Mouse (Mus musculus) C2C12 (cell line): ENCODE measurements around the gene Nr1h3. TPM values are rescaled to one million over a fixed set of nuclear protein-coding genes. Genes with fewer than 3 reads are reported as not detected.

Experiments
- H3K27me3 ChIP-seq: one replicate; pipeline ENCODE4 v1.6.1; 2011; ENCODE audit not compliant: control insufficient read depth, insufficient read depth, insufficient read length
- H3K36me3 ChIP-seq: one replicate; pipeline ENCODE4 v1.6.1; 2011; ENCODE audit not compliant: control insufficient read depth, insufficient read depth
- H3K4me3 ChIP-seq: one replicate; pipeline ENCODE4 v1.5.1; 2011; ENCODE audit warnings: mild to moderate bottlenecking, control low read depth; ENCODE audit not compliant: poor library complexity, insufficient read depth, severe bottlenecking
- H3K79me2 ChIP-seq: one replicate; pipeline ENCODE4 v1.6.1; 2011; ENCODE audit not compliant: control insufficient read depth, insufficient read depth
- H3K79me3 ChIP-seq: one replicate; pipeline ENCODE4 v1.6.1; 2011; ENCODE audit warnings: low read depth, control low read depth
- H3ac ChIP-seq: one replicate; pipeline ENCODE3; 2011; ENCODE audit warnings: low read depth; ENCODE audit not compliant: control insufficient read depth, insufficient read length
- CEBPB ChIP-seq: IDR thresholded peaks from one replicate; pipeline ENCODE4 v1.6.1; 2011; ENCODE audit warnings: low read depth, mild to moderate bottlenecking, control low read depth, moderate library complexity
- CTCF ChIP-seq: IDR thresholded peaks from one replicate; pipeline ENCODE4 v1.5.1; 2011; ENCODE audit not compliant: control insufficient read depth, insufficient read depth, insufficient read length
- FOSL1 ChIP-seq: IDR thresholded peaks from one replicate; pipeline ENCODE4 v1.8.0; 2011; ENCODE audit warnings: mild to moderate bottlenecking, low read length; ENCODE audit not compliant: poor library complexity, insufficient read depth, severe bottlenecking
- MAX ChIP-seq: IDR thresholded peaks from one replicate; pipeline ENCODE4 v1.6.1; 2011; ENCODE audit warnings: mild to moderate bottlenecking, control low read depth
- MYOD1 ChIP-seq: IDR thresholded peaks from one replicate; pipeline ENCODE4 v1.6.1; 2011; ENCODE audit warnings: low read depth; ENCODE audit not compliant: control insufficient read depth, insufficient read length
- MYOG ChIP-seq: IDR thresholded peaks from one replicate; pipeline ENCODE4 v1.6.1; 2011; ENCODE audit not compliant: control insufficient read depth, insufficient read length; ENCODE audit errors: extremely low read depth
- USF1 ChIP-seq: IDR thresholded peaks from one replicate; pipeline ENCODE4 v1.6.1; 2011; ENCODE audit warnings: low read depth, mild to moderate bottlenecking, control low read depth, moderate library complexity
- polyA plus RNA-seq: library from polyadenylated mRNA; unstranded; fragments of >200 nt; fragmentation: generic; extraction: Trizol; gene quantifications from one replicate; pipeline ENCODE4 v1.2.1, GENCODE M21; 2012; ENCODE audit warnings: missing spikeins

Gene Nr1h3
- polyA plus RNA-seq, 1 experiment: 0.21 TPM

DNA sequence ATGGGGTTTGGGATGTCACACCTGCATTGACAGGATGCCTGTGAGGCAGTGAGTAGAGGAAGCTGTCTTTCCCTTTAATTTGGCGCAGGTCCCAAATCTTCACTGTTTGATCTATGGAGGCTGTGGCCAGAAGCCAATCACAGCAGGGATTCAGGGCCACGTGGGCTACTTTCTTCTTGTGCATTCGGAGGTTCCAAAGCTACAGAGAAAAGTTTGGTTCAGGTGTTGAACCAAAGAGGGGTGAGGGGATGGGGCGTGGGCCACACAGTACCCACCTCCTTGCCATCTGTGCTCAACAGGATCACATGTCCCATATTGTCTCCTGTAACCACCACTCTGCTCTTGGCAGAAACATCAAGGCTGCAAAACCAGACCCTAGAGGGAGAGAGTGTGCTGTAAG is 14.4 kb upstream of the Nr1h3 start:
- no peaks in the 10 kb centered on the region for H3K79me3 ChIP-seq
- H3K27me3 ChIP-seq: no peaks in the 10 kb centered on the region
- TF ChIP-seq MYOG (no peak), MAX (no peak), FOSL1 (no peak), CEBPB (no peak), MYOD1 (no peak), CTCF (no peak), USF1 (no peak)
- no peak overlapping the region for H3ac ChIP-seq
- H3K79me2 ChIP-seq: no peaks in the 10 kb centered on the region
- no peak overlapping the region for H3K4me3 ChIP-seq
- H3K36me3 ChIP-seq: no peaks in the 10 kb centered on the region

DNA sequence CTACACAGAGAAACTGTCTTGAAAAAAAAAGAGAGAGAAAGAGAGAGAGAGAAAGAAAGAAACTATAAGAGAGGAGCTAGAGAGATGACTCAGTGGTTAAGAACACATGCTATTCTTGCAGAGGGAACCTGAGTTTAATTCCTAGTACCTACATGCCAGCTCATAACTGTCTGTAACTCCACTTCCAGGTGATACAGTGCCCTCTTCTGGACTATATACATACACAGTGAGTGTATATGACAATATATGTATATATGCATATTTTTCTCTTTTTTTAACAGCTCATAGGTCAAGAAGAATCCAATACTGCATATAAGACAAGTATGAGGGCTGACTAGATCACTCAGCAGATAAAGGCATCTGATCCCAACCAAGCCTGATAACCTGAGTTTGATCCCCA is 10.7 kb upstream of the Nr1h3 start:
- TF ChIP-seq MYOD1 (no peak), MAX (no peak), MYOG (no peak), FOSL1 (no peak), CTCF (no peak)
- Histone ChIP-seq H3K79me3 (no peaks in the 10 kb centered on the region), H3K27me3 (no peaks in the 10 kb centered on the region), H3K36me3 (peaks cover 35% of the 10 kb centered on the region), H3K4me3 (no peak overlapping the region), H3K79me2 (no peaks in the 10 kb centered on the region), H3ac (no peak overlapping the region)

DNA sequence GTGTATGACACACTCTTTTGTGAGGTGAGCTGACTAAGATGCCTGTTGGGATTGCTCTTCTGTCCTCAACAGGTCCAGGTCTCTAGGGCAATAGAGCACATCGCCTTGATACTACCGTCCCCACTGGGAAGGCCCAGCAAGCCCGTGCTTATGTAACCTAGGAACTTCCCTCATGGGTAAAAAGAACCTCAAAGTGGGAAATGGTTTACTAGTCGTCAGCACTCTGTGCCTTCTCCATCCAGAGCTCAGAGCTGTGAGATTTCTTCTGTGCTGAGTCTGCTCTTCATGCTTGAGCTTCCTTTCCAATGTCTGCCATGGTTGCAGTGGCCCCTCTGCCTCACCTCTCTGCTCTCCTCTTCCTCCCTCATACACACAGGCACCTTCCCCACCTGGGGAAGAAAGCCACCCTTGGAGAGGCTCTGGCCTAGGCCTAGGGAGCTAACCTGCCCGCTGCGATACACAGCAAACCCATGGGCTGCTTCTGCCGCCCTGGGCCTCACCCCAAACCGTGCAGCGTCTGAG is 3.7 kb upstream of the Nr1h3 start:
- Histone ChIP-seq H3K27me3 (no peaks in the 10 kb centered on the region), H3K79me3 (no peaks in the 10 kb centered on the region), H3K4me3 (no peak overlapping the region), H3K36me3 (peaks cover 54% of the 10 kb centered on the region), H3K79me2 (peaks cover 6% of the 10 kb centered on the region), H3ac (no peak overlapping the region)
- TF ChIP-seq MYOG (no peak), USF1 (no peak), CTCF (no peak), CEBPB (no peak), MYOD1 (no peak), MAX (no peak), FOSL1 (no peak)

DNA sequence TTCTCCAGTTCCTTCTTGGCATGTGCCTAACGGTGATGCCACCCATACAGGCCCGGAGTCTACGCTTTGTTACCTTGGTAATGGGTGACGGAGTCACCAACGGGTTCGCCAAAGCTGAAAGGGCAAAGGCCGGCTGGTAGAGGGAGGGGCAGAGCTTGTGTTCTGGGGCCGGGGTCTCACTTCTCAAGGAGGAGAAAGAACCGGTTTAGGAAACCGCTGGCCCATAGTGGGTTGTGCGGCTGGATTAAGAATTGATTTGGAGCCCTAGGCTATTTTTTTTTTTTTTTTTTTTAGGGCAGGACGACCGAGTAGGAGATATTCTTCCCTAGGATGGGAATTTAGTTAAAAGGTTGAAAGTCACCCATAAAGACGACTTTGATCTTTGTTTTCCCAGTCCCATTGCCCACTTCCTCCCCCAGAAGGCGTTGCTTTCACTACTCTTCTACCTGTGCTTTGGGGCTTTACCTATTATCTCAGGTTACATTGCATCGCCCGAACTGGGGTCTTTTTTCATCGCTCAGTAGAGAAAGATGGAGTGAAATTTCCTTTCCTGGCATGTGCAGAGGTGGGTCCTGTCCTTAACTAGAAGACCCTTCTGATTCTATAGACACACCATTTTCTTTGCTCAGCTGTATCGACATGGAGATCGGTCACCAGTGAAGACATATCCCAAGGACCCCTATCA is 480 bp upstream of the Nr1h3 start:
- no peaks in the 10 kb centered on the region for H3K27me3 ChIP-seq
- H3ac ChIP-seq: peak overlapping the region; percentile 88
- H3K79me3 ChIP-seq: no peaks in the 10 kb centered on the region
- H3K36me3 ChIP-seq: peaks cover 23% of the 10 kb centered on the region
- H3K4me3 ChIP-seq: peak overlapping the region; percentile 80
- TF ChIP-seq CEBPB (no peak), USF1 (no peak)
- peaks cover 6% of the 10 kb centered on the region for H3K79me2 ChIP-seq

DNA sequence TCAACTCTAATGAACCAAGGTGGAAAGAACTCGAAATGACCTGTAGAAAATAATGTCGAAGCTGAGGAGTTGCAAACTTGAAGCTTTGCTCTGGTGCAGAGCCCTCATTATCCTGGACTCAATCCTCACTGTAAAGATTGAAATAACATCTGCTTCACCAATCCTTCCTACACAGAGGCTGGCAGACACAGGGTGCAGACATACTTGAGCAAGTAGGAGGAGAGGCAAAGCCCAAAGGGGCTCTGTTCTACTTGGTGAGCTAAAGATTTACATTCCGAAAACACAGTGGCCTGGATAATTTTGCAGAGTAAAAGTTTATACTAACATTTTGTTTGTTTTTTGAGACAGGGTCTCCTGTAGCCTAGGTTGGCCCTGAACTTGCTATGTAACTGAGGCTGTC is 3.7 kb downstream of the Nr1h3 start:
- H3K79me3 ChIP-seq: no peaks in the 10 kb centered on the region
- H3K27me3 ChIP-seq: no peaks in the 10 kb centered on the region
- no peaks in the 10 kb centered on the region for H3K36me3 ChIP-seq
- H3K79me2 ChIP-seq: peaks cover 6% of the 10 kb centered on the region
- TF ChIP-seq USF1 (no peak), CEBPB (no peak), FOSL1 (no peak), MYOD1 (no peak), MAX (no peak), MYOG (no peak), CTCF (no peak)
- no peak overlapping the region for H3K4me3 ChIP-seq
- no peak overlapping the region for H3ac ChIP-seq

DNA sequence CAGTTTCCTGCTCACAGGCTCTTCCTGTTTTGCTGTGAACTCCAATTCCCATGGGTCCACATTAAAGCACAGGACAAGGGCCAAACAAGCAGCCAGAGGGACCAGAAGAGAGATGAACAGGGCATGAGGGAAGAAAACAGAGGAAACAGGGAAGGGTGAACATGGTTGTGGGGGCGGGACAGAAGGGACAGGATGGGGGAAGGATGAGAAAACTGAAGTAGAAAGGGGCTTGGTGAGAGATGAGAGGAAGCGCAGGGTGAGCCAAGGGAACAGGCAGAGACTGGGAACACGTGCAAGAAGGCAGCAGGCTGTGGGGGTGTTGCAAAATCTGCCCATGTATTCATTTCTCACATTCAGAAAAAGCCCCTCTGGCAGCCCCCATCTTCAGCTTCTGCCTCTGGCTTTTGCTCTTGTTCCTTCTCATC is 6.0 kb downstream of the Nr1h3 start:
- Histone ChIP-seq H3ac (no peak overlapping the region), H3K36me3 (no peaks in the 10 kb centered on the region), H3K79me2 (no peaks in the 10 kb centered on the region), H3K4me3 (no peak overlapping the region), H3K27me3 (no peaks in the 10 kb centered on the region), H3K79me3 (no peaks in the 10 kb centered on the region)
- no peak for TF ChIP-seq USF1
- TF ChIP-seq MYOD1: no peak
- TF ChIP-seq CEBPB: no peak
- no peak for TF ChIP-seq FOSL1
- TF ChIP-seq MAX: no peak
